Mouse (Mus musculus) adrenal gland, postnatal 36 days (tissue): Measurements from ENCODE around the gene Hist1h2ac. TPM values are rescaled to one million over a fixed set of nuclear protein-coding genes. Genes with fewer than 3 reads are reported as not detected.
"Not testable (repeated sequence)": the region's sequence is repeated elsewhere in the genome, so short reads cannot be mapped to it uniquely, and the experiment has no call there.

Experiments
- DNase-seq, 2 experiments: peaks; one replicate each; pipeline ENCODE4 v3.0.0; 2021; ENCODE audit warnings: mixed read lengths in 1 of 2
- long read RNA-seq, 2 experiments: library from polyadenylated mRNA; stranded (forward); transcript quantifications; one replicate each; pipeline ENCODE4 v2.0.0; 2021; ENCODE audit warnings: borderline sequencing depth in 2 of 2
- total RNA-seq, 2 experiments: library from RNA; stranded (reverse); gene quantifications; 2 replicates each; pipeline ENCODE4 v1.2.3; 2021

Gene Hist1h2ac
- total RNA-seq: 1 to 10 TPM; 3.0 to 3.1 TPM
- long read RNA-seq, experiment 1, partial matches to known transcripts: 0 of 1 reads
- long read RNA-seq, experiment 1, other reads (novel, unspliced or antisense): 0 of 1 reads
- long read RNA-seq, experiment 2, partial matches to known transcripts: 0 of 1 reads
- long read RNA-seq, experiment 2, other reads (novel, unspliced or antisense): 0 of 1 reads

DNA sequence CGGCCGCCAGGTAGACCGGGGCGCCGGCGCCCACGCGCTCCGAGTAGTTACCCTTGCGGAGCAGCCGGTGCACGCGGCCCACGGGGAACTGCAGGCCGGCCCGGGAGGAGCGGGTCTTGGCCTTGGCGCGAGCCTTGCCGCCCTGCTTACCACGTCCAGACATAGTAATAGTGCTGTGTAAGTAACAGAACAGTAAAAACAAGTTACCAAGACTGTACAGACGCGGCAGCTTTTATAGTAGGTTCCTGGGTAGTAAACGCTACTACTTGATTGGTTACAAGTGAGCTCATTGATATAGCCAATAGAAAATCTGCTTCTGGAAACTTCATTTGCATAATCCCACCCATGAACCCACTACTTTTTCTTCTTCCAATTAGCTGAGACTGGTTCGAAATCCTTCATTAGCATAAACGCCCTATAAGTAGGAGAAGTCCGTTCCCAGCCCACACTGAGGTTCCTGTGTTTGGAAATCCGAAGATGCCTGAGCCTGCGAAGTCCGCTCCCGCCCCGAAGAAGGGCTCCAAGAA is at the start of gene Hist1h2ac, which contains the start of gene Hist1h2bc:
Hist1h2ac (minus strand) TSS at position 194 of the 527 bp plus-strand sequence.
Hist1h2bc (plus strand) TSS at position 445 of the 527 bp plus-strand sequence.
- peak; percentile 77 to 83 for DNase-seq

DNA sequence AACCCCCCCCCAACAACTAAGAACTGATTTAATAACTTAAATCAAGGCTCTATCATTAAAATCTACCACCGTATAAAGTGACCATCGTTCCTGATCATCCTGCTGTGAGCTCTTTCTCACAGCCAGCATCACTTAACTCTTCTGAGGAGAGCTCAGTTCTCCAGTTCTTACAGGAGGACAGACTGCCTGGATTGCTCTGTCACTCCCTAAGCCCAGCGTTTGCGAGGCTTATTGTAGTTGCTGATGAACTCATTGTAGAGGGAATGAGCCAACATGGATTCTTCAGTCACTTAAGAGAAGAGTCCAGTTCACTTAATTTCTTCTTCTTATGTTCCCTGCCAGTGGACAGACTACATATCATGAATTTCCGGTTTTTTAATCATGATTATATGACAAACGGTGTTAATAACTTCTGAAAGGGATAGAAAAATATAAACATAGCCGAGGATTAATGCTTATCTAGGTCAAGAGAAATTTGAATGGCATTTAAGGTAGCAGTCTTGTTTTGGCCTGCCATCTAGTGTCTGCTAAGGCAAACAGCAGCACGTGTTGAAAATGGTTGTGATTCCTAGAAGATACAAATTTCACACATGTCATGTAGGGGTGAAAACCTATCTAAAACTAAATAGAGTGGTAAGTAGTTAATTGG is 48.5 kb upstream of the Hist1h2ac start:
- no peak for DNase-seq

GRCm38 (mm10) chr13:23730479-23730878 is 46.7 kb upstream of the Hist1h2ac start:
- peak; percentile 48 to 57 for DNase-seq

DNA sequence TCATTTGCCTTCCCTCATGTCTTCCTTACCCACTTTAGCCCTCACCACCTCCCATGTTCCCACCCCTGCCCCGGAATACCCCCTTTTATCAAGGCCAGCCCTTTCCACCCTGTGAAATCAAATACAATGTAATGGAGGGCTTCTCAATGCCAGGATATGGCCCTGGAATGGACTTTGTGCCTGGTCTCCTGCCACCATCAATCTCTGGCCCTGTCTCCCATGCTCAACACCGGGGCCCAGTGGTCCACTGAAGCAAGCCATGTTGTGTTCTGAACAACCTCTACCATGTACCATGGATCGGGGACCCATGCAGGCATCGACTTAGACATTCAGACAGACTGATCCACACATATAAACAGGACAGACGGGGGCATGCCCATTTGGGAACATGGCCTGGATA is 46.0 kb upstream of the Hist1h2ac start:
- DNase-seq: no peak

DNA sequence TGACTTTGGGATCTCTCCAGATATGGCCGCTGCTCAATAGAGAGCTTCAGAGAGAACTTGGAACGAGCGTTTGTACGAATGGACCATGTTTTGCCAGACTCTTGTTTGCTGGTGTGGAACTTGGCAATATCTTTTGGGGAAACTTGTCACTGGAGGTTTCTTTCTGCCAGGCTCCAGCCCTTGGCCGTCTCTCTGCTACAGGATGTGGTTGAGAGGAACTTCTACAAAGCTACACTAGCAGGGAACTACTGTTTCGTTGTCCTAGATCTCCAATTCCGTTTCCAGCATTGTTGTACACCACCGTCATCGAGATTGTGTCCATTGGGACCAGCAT is 45.4 kb upstream of the Hist1h2ac start:
- no peak for DNase-seq

DNA sequence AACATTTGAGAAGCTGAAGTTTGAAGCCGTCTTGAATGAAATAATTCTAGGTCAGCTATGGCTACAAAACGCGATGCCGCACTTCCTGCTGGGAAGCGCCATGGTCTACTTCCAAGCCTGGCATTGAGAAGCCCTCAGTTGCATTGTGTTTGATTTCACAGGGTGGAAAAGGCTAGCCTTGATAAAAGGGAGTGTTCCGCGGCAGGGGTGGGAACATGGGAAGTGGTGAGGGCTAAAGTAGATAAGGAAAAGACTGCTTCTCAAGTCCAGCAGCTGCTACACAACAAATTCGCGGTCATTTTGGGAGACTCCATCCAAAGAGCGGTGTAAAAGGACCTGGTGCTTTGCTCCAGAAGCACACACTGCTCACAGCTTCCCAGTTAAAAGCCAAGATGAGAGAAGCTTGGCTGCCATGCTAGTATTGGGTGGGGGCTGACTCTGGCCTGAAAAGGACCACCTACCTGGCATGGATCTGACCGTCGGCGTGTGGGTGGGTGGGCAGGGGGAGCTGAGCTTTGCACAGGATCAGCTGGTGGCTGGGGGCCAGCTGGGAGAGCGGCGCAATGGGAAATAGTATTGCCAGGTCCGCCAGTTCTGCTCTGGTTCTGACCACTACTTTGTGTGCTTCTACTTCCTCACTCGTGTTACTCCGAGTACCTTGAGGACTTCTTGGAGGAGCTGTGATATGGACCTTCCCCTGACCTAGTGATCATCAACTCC is 44.9 kb upstream of the Hist1h2ac start:
- no peak for DNase-seq

DNA sequence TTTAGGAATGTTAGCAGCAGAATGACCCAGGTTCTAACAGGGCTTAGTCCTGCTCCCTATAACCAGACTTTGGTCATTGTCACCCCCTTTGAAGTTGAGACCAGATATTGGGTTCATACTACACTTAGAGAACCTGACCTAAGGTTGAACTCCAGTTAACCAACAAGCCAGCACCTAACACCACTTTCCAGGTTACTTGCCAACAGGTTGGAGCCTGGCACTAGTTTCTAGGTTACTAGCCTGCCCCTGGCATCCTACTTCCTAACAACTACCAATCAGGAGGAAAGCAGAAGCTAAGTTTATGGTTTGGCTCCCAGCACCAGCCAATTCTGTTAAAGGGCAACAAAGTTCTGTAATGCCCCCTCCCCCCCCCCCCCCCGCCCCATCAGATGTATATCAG is 41.5 kb upstream of the Hist1h2ac start:
- no peak for DNase-seq

- no peak for DNase-seq
Measured at GRCm38 (mm10) chr13:23724239-23724638, 40.5 kb upstream of the Hist1h2ac start.

- DNase-seq: not testable (repeated sequence)
Measured at GRCm38 (mm10) chr13:23717593-23718245, 34.0 kb upstream of the Hist1h2ac start.

DNA sequence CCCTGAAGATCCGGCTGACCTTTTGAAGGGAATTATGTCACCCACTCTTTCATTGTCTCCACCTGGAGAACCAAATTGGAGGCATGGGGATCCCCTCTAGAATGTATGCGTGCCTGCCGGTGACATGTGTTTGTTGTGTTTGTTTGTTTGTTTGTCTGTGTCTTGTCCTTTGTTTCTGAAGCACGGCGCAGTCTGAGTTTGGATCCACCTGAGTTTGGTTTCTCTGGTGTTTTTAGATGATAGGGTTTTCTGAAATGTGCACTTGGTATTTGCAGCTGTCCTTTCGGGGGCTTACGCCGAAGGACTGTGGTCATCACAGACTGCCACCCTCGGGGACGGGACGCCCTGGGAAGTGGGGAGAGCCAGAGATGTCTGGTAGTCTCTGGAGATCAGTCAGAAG is 33.4 kb upstream of the Hist1h2ac start:
- no peak for DNase-seq

GRCm38 (mm10) chr13:23716261-23717042 is 32.7 kb upstream of the Hist1h2ac start:
- DNase-seq: no peak

- DNase-seq: peak; percentile 71 to 77
Measured at GRCm38 (mm10) chr13:23710374-23711089, 26.8 kb upstream of the Hist1h2ac start, which contains the start of gene Hfe. Hfe (minus strand) TSS chr13:23710854.

DNA sequence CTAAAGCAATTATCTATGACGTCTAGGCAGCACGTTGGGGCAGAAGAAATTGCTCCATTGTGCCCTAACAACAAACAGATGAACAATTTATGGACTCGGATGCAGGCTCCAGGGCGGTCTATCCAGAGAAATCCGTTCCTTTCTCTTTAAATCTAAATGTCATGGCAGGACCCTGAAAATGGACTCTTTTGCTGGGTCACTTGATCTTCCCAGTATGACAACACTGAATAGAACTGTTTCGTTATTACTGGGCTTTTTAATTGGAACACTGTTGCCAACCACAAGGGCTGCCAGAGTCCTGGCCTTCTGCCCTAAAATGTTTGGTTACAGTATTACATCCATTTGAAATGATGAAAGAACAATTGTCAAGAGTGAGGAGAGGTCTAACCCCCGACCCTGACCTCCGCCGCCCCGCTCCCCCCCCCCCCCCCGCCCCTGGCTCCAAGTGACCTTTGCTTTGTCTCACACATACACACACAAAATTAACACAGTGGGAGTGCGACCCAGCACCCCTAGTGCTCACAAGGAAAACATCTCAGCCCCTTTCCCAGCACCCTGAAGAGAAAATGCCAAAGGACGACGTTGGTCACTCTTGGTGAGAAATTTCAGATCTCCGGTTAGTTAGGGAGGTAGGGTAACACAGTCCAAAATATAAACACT is 26.1 kb upstream of the Hist1h2ac start:
- DNase-seq: peak in 1 of 2 experiments; percentile 31

DNA sequence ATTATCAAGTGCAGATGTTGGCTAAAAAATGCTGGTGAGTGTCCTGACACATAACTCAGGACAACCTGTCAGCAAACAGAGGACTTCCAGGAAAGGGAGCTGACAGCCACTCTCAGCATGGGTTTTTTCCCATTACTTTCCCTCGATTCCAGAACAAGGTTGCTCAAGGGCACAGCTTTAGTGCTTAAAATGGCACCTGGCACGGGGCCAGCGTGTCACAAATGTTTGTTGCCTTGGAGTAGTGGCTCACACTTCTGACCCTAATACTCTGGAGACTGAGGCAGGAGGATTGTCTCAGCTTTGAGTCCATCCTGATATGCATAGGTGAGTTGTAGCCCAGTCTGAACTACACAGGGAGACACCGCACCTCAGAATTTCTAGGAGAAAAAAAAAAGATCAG is 24.9 kb upstream of the Hist1h2ac start:
- peak in 1 of 2 experiments; percentile 53 for DNase-seq

DNA sequence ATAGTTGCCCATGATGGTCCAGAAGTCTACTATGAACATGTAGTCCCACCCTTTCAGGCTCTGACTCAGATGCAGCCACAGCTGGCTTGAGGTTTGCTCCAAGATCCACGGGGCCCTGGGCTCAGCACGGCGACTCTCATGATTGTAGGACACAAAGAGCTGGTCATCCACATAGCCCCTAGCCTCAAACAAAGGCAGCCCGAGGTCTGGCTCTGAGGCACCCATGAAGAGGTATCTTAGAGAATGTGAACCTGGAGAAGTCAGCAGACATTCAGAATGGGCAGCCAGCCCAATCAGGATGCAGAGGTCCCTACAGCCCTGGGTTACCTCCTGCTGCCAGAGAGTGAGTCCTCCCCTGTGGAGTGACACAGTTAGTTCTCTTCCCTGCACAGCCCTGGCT is 24.3 kb upstream of the Hist1h2ac start:
- DNase-seq: no peak

GRCm38 (mm10) chr13:23706771-23707170 is 23.0 kb upstream of the Hist1h2ac start:
- no peak for DNase-seq

DNA sequence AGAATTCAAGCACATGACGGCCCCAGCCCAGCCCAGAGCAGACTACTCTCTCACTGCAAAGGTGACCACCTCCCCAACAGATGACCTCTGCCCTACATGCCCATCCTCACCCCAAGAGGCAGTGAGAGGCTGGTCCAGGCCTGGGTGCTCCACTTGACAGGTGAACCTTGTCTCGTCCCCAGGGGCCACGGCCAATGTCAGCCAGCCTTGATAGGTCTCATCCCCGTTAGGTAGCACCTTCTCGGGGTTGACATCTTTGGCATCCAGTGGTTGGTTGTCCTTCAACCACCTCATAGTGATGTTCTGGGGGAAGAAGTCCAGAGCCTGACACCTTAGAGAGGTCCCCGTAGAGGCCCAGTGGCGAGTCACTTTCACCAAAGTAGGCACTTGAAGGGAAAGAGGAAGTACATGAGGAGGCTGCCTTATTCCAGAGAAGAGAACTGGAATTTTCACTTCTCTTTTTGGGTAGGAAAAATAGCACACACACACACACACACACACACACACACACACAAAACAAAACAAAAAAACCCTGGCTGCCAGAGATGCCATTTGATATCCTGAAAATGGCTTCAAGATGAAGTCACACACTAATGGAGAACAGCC is 22.1 kb upstream of the Hist1h2ac start:
- no peak for DNase-seq

DNA sequence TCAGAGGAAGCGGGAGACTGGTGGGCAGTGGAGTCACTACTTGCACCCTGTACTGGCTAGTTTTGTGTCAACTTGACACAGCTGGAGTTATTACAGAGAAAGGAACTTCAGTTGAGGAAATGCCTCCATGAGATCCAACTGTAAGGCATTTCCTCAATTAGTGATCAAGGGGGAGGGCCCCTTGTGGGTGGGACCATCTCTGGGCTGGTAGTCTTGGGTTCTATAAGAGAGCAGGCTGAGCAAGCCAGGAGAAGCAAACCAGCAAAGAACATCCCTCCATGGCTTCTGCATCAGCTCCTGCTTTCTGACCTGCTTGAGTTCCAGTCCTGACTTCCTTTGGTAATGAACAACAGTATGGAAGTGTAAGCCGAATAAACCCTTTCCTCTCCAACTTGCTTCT is 19.1 kb upstream of the Hist1h2ac start:
- DNase-seq: not testable (repeated sequence)

DNA sequence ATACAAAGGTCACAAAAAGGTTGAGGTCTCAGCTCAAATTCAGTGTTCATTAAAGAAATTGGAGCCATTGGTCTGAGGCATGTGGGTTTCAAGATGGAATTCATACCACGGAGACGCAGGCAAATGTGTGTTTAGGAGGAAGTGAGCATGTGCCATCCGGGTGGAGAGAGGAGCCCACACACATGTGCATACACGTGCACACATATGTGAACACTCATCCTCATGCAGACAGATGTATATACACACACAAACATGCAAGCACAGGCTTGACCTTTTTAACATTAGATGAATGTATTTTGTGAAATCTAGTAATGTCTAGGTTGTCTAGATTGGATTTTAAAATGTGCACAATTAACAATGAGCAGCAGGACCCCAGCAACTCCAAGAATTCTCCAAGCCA is 18.5 kb upstream of the Hist1h2ac start:
- DNase-seq: no peak
